Mouse (Mus musculus): ENCODE measurements around the gene Cdk6. TPM values are rescaled to one million over a fixed set of nuclear protein-coding genes. Genes with fewer than 3 reads are reported as not detected.

Gene Cdk6
- total and polyA plus RNA-seq, 3 experiments = 4.0 to 10.6 (median 8.1) TPM

DNA sequence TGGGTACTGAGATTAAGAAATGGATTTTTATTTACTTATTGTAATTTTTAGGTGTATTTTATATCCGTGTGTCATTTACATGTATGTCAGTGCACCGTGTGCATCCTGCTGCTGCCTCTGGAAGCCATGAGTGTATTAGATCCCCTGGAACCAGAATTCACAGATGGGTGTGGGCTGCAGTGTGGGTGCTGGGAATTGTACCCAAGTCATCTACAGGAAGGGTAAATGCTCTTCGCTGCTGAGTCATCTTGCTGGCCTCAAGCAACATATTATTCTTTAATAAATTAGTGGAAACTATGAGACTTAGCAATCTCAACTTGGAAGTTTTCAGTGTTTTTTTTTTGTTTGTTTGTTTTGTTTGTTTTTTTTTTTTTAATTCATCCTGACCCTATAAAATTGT, 11.0 kb downstream of the Cdk6 start:
- no peaks in the 10 kb centered on the region for H3K27me3 ChIP-seq (ENCODE audit: control insufficient read depth, insufficient read depth, low read length)
- H3K4me3 ChIP-seq = no peak overlapping the region
- H3K9ac ChIP-seq (ENCODE audit: low read depth, low read length) = no peak overlapping the region
- DNase-seq = no peak
- peaks cover 6% of the 10 kb centered on the region for H3K4me1 ChIP-seq (ENCODE audit: control insufficient read depth, insufficient read depth, low read length)
- TF ChIP-seq POLR2A (IDR thresholded peaks at IDR 0.05; ENCODE audit: insufficient read depth, low read depth, low read length) = no peak
- no peak for TF ChIP-seq EP300 (IDR thresholded peaks at IDR 0.05; ENCODE audit: insufficient read depth, low read depth, low read length)
- no peak for TF ChIP-seq CTCF (IDR thresholded peaks at IDR 0.05)
- no peaks in the 10 kb centered on the region for H3K36me3 ChIP-seq (ENCODE audit: control insufficient read depth, insufficient read depth, low read length)
- no peak overlapping the region for H3K27ac ChIP-seq
- no peaks in the 10 kb centered on the region; the same call in 1 of the 2 replicates for H3K79me2 ChIP-seq (replicated peaks; ENCODE audit: control insufficient read depth, insufficient read depth, low read length)
- intact Hi-C loops (cut with DNase I) = no loop called here
- 90% methylated on average over 3 of the region's 3 CpGs for WGBS

DNA sequence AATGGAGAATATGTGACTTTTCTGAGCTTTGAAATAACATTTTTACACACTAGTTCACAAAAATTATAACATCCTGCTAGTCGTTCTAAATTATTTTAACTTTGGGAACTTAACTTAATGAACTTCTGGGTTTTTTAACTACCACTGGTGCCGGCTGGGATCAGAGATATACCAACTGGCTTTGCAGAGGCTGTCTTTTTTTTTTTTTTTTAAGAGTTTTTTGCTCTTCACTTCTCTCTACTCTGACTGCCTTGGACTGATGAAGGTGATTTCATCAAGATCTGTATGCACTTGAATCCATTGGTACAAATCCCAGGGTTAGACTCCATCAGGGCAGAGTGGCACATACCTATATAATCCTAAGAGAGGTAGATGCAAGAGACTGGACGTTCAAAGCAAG, 11.5 kb downstream of the Cdk6 start:
- Histone ChIP-seq H3K27me3 (ENCODE audit: control insufficient read depth, insufficient read depth, low read length) (no peaks in the 10 kb centered on the region), H3K36me3 (ENCODE audit: control insufficient read depth, insufficient read depth, low read length) (no peaks in the 10 kb centered on the region), H3K4me3 (no peak overlapping the region), H3K27ac (no peak overlapping the region), H3K9ac (ENCODE audit: low read depth, low read length) (no peak overlapping the region), H3K79me2 (replicated peaks; ENCODE audit: control insufficient read depth, insufficient read depth, low read length) (no peaks in the 10 kb centered on the region; the same call in none of the 2 replicates), H3K4me1 (ENCODE audit: control insufficient read depth, insufficient read depth, low read length) (peaks cover 7% of the 10 kb centered on the region)
- TF ChIP-seq CTCF (IDR thresholded peaks at IDR 0.05) (no peak), EP300 (IDR thresholded peaks at IDR 0.05; ENCODE audit: insufficient read depth, low read depth, low read length) (no peak), POLR2A (IDR thresholded peaks at IDR 0.05; ENCODE audit: insufficient read depth, low read depth, low read length) (no peak)
- intact Hi-C loops (cut with DNase I) = no loop called here
- DNase-seq = no peak
- WGBS = 87% methylated on average over 3 of the region's 3 CpGs

DNA sequence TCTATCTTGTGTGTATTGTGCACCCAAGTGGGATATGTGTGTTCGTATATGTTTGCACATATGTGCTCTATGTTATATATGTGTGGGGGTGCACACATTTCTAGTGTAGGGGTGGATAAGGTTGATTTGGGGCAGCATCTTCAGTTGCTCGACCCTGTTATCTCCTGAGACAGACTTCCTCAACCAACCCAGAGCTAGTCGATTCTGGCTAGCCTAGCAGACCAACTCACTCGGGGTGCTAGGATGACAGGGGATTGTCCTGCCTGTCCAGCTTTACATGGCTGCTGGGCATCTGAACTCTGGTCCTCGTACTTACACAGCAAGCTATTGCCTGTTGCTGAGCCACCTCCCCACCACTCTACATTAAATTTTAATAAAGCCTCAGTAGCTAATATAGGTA, 13.0 kb downstream of the Cdk6 start:
- no peaks in the 10 kb centered on the region; the same call in none of the 2 replicates for H3K79me2 ChIP-seq (replicated peaks; ENCODE audit: control insufficient read depth, insufficient read depth, low read length)
- no peak for TF ChIP-seq EP300 (IDR thresholded peaks at IDR 0.05; ENCODE audit: insufficient read depth, low read depth, low read length)
- no peak for TF ChIP-seq POLR2A (IDR thresholded peaks at IDR 0.05; ENCODE audit: insufficient read depth, low read depth, low read length)
- no peak for TF ChIP-seq CTCF (IDR thresholded peaks at IDR 0.05)
- intact Hi-C loops (cut with DNase I) = no loop called here
- H3K27ac ChIP-seq = no peak overlapping the region
- H3K4me1 ChIP-seq (ENCODE audit: control insufficient read depth, insufficient read depth, low read length) = peaks cover 10% of the 10 kb centered on the region
- no peak overlapping the region for H3K4me3 ChIP-seq
- DNase-seq = no peak
- no peaks in the 10 kb centered on the region for H3K27me3 ChIP-seq (ENCODE audit: control insufficient read depth, insufficient read depth, low read length)
- no peak overlapping the region for H3K9ac ChIP-seq (ENCODE audit: low read depth, low read length)
- no peaks in the 10 kb centered on the region for H3K36me3 ChIP-seq (ENCODE audit: control insufficient read depth, insufficient read depth, low read length)
- 51% methylated on average over 5 of the region's 5 CpGs for WGBS

DNA sequence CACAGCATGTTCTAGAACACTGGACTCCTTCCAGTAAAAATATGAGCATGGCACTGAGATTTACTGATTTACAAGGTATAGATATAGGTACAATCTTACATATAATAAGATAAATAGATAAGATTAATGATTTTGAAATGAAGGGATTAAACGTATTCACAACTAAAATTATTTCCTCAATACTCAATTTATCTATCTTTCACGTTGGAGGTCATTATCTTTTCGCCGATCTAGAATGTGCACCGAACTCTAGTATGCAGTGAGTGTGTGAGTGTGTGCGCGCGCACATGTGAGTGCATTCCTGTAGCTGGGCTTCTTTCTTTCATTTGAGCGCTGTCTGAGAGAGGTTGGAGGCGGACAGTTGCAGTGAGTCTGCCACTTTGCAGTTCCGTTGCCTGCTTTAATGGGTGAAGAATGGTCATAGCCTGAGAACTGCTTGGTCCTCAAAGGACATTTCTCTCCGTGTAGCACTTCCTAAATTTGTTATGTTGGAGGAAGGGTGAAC, 13.8 kb downstream of the Cdk6 start:
- H3K9ac ChIP-seq (ENCODE audit: low read depth, low read length) = no peak overlapping the region
- H3K79me2 ChIP-seq (replicated peaks; ENCODE audit: control insufficient read depth, insufficient read depth, low read length) = no peaks in the 10 kb centered on the region; the same call in none of the 2 replicates
- no peak overlapping the region for H3K27ac ChIP-seq
- peaks cover 12% of the 10 kb centered on the region for H3K4me1 ChIP-seq (ENCODE audit: control insufficient read depth, insufficient read depth, low read length)
- WGBS = 83% methylated on average over 12 of the region's 12 CpGs
- DNase-seq = no peak
- no peak for TF ChIP-seq POLR2A (IDR thresholded peaks at IDR 0.05; ENCODE audit: insufficient read depth, low read depth, low read length)
- no peak for TF ChIP-seq CTCF (IDR thresholded peaks at IDR 0.05)
- TF ChIP-seq EP300 (IDR thresholded peaks at IDR 0.05; ENCODE audit: insufficient read depth, low read depth, low read length) = no peak
- no peaks in the 10 kb centered on the region for H3K27me3 ChIP-seq (ENCODE audit: control insufficient read depth, insufficient read depth, low read length)
- H3K36me3 ChIP-seq (ENCODE audit: control insufficient read depth, insufficient read depth, low read length) = no peaks in the 10 kb centered on the region
- intact Hi-C loops (cut with DNase I) = no loop called here
- H3K4me3 ChIP-seq = no peak overlapping the region

DNA sequence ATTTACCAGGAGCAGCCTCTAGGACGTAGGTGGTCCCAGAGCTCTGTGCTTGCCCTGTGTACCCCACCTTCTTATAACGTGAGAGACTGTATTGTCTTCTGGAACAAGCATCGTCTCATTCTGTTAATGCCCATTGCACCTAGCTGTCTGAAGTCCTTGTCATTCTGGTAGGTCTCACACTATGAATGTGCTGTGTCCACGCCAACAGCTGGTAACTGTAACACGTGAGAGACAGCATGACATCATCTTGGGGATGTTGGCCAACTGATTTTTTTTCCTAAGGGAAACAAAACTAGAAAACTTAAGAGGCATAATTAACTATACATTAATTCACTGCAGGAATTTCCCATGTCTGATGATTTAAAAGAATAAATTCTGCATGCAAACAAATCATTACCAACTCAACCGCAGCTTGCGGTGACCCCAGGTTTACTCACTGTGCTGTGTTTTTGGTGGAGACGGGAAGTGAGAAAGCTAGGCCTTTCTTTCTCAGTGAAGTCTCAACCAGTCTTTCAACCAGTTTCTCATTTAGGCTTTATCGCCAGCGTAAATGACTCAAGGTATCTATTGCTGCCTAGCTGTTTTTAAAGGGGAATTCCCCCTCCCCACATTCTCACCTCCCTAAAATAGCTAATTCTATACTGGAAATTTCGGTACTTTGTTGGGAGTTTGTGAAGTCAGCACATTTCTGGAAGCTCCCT, 14.4 kb downstream of the Cdk6 start:
- Histone ChIP-seq H3K4me3 (no peak overlapping the region; the same call in 1 of the 2 replicates), H3K4me1 (ENCODE audit: control insufficient read depth, insufficient read depth, low read length) (peaks cover 12% of the 10 kb centered on the region), H3K36me3 (ENCODE audit: control insufficient read depth, insufficient read depth, low read length) (no peaks in the 10 kb centered on the region), H3K9ac (ENCODE audit: low read depth, low read length) (no peak overlapping the region), H3K27me3 (ENCODE audit: control insufficient read depth, insufficient read depth, low read length) (no peaks in the 10 kb centered on the region), H3K79me2 (replicated peaks; ENCODE audit: control insufficient read depth, insufficient read depth, low read length) (no peaks in the 10 kb centered on the region; the same call in none of the 2 replicates), H3K27ac (peak overlapping the region; percentile 54)
- WGBS = 48% methylated on average over 11 of the region's 11 CpGs
- no peak for TF ChIP-seq EP300 (IDR thresholded peaks at IDR 0.05; ENCODE audit: insufficient read depth, low read depth, low read length)
- TF ChIP-seq CTCF (IDR thresholded peaks at IDR 0.05) = no peak
- TF ChIP-seq POLR2A (IDR thresholded peaks at IDR 0.05; ENCODE audit: insufficient read depth, low read depth, low read length) = no peak
- intact Hi-C loops (cut with DNase I) = no loop called here
- peak; percentile 32 to 35 for DNase-seq

DNA sequence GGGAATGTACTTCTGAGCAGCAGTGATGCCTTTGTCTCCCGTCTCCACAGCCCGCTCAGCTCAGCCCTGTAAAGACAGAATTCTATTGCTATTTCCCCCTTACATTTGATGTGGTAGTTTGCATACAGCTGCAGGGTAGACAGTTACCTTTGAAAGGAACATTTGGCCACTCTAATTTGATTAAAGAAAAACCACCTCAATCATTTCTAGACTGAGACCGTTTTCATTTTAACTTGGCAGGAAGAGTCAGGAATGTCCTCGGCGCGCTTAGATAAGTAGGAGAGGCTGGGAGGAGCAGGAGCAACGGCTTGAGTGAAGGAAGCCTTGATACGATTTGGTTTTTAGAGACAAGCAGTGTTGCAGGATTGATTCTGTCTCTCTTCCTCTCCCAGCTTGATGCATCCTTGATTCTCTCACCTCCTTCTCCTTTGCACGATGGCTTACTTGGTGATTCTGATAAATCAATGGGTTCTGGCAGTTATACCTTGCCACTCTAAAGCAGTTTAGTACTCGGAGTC, 15.0 kb downstream of the Cdk6 start:
- WGBS = 37% methylated on average over 10 of the region's 10 CpGs

More for the DNA sequence above, 15.0 kb downstream of the Cdk6 start:
- DNase-seq = peak in 1 of 2 experiments; percentile 9
- no peaks in the 10 kb centered on the region; the same call in none of the 2 replicates for H3K79me2 ChIP-seq (replicated peaks; ENCODE audit: control insufficient read depth, insufficient read depth, low read length)
- H3K9ac ChIP-seq (ENCODE audit: low read depth, low read length) = no peak overlapping the region; the same call in 1 of the 2 replicates
- no peak for TF ChIP-seq POLR2A (IDR thresholded peaks at IDR 0.05; ENCODE audit: insufficient read depth, low read depth, low read length)
- no peak for TF ChIP-seq CTCF (IDR thresholded peaks at IDR 0.05)
- TF ChIP-seq EP300 (IDR thresholded peaks at IDR 0.05; ENCODE audit: insufficient read depth, low read depth, low read length) = no peak
- intact Hi-C loops (cut with DNase I) = no loop called here
- no peaks in the 10 kb centered on the region for H3K36me3 ChIP-seq (ENCODE audit: control insufficient read depth, insufficient read depth, low read length)
- no peak overlapping the region; the same call in 1 of the 2 replicates for H3K4me3 ChIP-seq
- no peaks in the 10 kb centered on the region for H3K27me3 ChIP-seq (ENCODE audit: control insufficient read depth, insufficient read depth, low read length)
- peaks cover 12% of the 10 kb centered on the region for H3K4me1 ChIP-seq (ENCODE audit: control insufficient read depth, insufficient read depth, low read length)
- H3K27ac ChIP-seq = peak overlapping the region; percentile 54

All from heart, adult 2 months (tissue).